In genomic region chr1:153011544-153011943, GRCm38 (mm10) we compare ENCODE assay signal across 12 mouse cellular contexts. TPM values are rescaled to one million over a fixed set of nuclear protein-coding genes. Genes with fewer than 3 reads are reported as not detected.
DNase-seq lines count a peak whose midpoint lies in the region; TF ChIP-seq lines count a peak whose summit lies in the region.
"Had no signal": no experiment of that assay in that cellular context is flagged by ENCODE, and none has a peak within 500 bp of the region (broad histone marks: within the 10 kb centered on the region; RNA-seq: fewer than 3 reads in every experiment).

No protein-coding gene starts in this region.

- no peak overlapping the region for H3K27ac ChIP-seq in gastrocnemius, adult 2 months
- no peak overlapping the region for H3K27ac ChIP-seq in embryonic facial prominence, embryonic 10.5 days (replicated peaks)
- H3K27ac ChIP-seq: liver, embryonic 15.5 days; neural tube, embryonic 12.5 days; stomach, embryonic 15.5 days had no signal

- H3K9me3 ChIP-seq in embryonic facial prominence, embryonic 10.5 days: no peaks in the 10 kb centered on the region
- H3K9me3 ChIP-seq: liver, embryonic 15.5 days; neural tube, embryonic 12.5 days; stomach, embryonic 15.5 days had no signal

- TF ChIP-seq CTCF in gastrocnemius, adult 2 months (IDR thresholded peaks at IDR 0.05): no peak

- intact Hi-C loops in gastrocnemius, adult 2 months (cut with DNase I): no loop called here

- peaks cover 33% of the 10 kb centered on the region for H3K4me1 ChIP-seq in embryonic facial prominence, embryonic 10.5 days
- H3K4me1 ChIP-seq: liver, embryonic 15.5 days had no signal

- DNase-seq in gastrocnemius, adult 2 months: peak; percentile 36
- no peak for DNase-seq in gastrocnemius, postnatal 4 days (ENCODE audit: low spot score in 2 of 2)
- DNase-seq in right cerebral cortex, adult 2 months (ENCODE audit: low spot score in 2 of 2): peak; percentile 52 to 60
- DNase-seq in right cerebral cortex, postnatal 14 days: no peak
- DNase-seq in cerebellum, postnatal 14 days: peak; percentile 46 to 49
- DNase-seq in right cerebral cortex, postnatal 10 days (ENCODE audit: low spot score in 2 of 2): peak; percentile 40 to 68
- DNase-seq in embryonic facial prominence, embryonic 10.5 days (ENCODE audit: low spot score): no peak
- DNase-seq in natural killer cell, adult 2 months (ENCODE audit: low spot score in 2 of 2): no peak
- DNase-seq: kidney, postnatal 25 days had no signal

- no peak overlapping the region for H3K4me3 ChIP-seq in gastrocnemius, adult 2 months
- H3K4me3 ChIP-seq in embryonic facial prominence, embryonic 10.5 days: no peak overlapping the region
- H3K4me3 ChIP-seq: liver, embryonic 15.5 days; neural tube, embryonic 12.5 days; stomach, embryonic 15.5 days had no signal

- no peaks in the 10 kb centered on the region for H3K36me3 ChIP-seq in embryonic facial prominence, embryonic 10.5 days (replicated peaks)
- H3K36me3 ChIP-seq: liver, embryonic 15.5 days; neural tube, embryonic 12.5 days; stomach, embryonic 15.5 days had no signal

- peaks cover 29% of the 10 kb centered on the region for H3K27me3 ChIP-seq in embryonic facial prominence, embryonic 10.5 days (replicated peaks; ENCODE audit: low read depth, poor library complexity, severe bottlenecking)
- H3K27me3 ChIP-seq: neural tube, embryonic 12.5 days; stomach, embryonic 15.5 days had no signal

- WGBS in embryonic facial prominence, embryonic 10.5 days: 91% methylated on average over 6 of the region's 6 CpGs

RNA-seq across cellular contexts. Expression of gene Nmnat2, which starts 56.8 kb away (rescaled TPM):
- total RNA-seq in gastrocnemius, adult 2 months (2021): under 1 TPM; 0.28 TPM
- total RNA-seq in gastrocnemius, postnatal 4 days (2021): 1 to 10 TPM; 2.0 to 3.4 TPM
- 4.7 and 6.2 TPM in 2 replicates for polyA plus RNA-seq in embryonic facial prominence, embryonic 10.5 days (2016; fragmentation: Nextera tagmentation; extraction: Ambion mirVana)

Comparison
In these comparisons a context has a peak if more than half of its experiments do, and no peak if none do; other contexts are left out.
1. DNase-seq: peak in gastrocnemius, adult 2 months (single experiment), right cerebral cortex, adult 2 months (2 of 2), cerebellum, postnatal 14 days (2 of 2) and right cerebral cortex, postnatal 10 days (2 of 2); none in gastrocnemius, postnatal 4 days (0 of 2), right cerebral cortex, postnatal 14 days (single experiment), embryonic facial prominence, embryonic 10.5 days (single experiment) and natural killer cell, adult 2 months (0 of 2).